Mouse (Mus musculus) kidney, postnatal 4 days (tissue): ENCODE results near the gene Prop1.

Experiments used
- DNase-seq, 2 experiments: peaks; one replicate each; pipeline ENCODE4 v3.0.0; 2021; ENCODE audit warnings: mixed read lengths in 2 of 2

Prop1 gene

DNA sequence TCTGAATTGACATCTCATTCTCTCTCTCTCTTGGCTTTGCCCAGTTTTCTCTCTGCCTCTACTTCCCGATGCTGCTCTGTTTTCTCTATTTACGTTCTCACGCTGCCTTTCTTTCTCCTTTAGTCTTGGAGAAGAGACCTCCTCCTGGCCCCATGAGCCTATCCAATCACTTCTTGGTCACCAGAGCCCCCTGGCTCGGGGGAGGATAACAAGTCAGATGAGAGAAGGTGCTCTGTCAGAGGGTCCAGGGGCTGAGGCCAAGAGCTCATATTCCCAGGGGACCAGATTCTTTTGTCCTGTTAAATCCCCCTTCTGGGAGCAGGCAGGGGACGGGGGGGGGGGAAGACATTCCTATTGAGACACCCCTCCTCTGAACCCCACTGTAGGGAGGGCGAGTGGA lies at the start of gene Prop1:
Gene Prop1 (minus strand): TSS at position 101 of the 400 bp plus-strand sequence.
- DNase-seq, result no peak

DNA sequence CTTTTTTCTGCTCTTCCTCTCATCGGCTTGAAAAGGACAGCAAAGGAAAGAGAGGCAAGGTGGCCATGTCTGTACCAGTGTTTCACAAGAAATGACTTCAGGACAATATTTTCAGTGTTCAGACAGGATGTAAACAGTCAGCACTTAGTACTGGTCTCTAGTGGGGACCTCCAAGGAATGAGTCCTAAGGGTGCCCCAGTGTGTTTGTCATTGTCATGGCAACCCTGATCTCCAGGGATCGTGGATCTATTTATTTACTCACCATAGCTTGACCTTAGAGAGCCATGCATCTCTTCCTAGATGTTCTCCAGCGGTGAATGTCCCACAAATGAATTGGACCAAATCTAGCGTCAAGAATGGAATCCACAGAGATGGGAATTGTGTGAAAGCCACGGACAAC lies 49.7 kb upstream of the Prop1 start, which contains the start of gene Olfr51:
Gene Olfr51 (plus strand): TSS at position 301 of the 400 bp plus-strand sequence.
- no peak for DNase-seq

DNA sequence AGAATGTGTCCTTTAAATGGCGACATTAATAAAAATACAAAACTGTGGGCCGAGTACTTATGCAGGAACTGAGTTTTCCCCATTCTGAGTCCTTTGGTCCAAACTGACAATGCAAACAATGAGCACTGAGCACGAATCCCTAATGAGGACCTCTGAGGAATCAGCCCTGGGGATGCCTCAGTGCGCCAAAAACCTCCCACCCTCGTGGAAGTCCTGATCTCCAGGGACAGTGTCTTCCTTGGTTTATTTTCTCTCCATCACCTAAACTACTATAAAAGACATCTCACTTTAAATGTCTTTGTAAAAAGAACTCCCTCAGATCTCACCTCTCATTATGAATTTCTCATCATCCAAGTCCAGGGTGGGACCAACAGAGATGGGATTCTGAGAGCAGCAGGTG lies 28.1 kb upstream of the Prop1 start, which contains the start of gene Olfr1377:
Gene Olfr1377 (plus strand): TSS at position 301 of the 400 bp plus-strand sequence.
- no peak for DNase-seq

DNA sequence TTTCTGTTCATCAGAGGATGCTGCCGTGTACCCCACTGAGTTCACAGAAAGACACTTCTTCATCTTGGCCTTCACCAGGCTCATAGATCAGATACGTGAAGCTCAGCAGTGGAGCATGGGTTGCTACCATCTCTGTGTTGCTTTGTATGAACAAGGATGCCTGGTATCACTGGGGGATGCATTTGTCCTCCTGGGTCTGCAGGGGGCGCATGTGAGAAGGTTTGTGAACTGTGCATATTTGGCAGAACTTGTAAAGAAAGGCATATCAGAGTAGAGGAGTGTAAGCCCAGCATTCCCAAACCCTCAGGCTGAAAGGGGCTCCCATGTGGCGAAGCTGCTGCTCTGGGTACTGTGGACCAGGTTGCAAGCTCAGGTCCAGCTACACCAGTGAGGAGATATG lies 23.7 kb upstream of the Prop1 start:
- DNase-seq, result peak in 1 of 2 experiments; percentile 5

DNA sequence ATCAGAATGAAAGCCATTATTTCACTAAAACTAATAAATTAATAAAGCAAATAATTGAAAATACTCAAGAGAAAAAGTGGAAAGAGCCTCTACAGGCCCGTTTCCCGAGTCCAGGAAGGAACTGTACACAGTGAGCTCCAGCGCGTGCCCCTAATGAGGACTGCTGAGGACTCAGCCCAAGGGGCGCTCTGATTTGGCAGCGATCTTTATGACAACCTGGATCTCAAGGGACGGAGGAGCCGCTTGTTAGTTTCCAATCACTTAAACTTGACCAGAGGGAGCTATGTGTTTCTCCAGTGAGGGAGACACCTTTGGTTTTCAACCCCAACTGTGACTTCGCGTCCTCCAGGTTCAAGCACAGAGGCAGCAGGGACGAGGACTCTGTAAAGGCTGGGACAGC lies 12.7 kb upstream of the Prop1 start, which contains the start of gene Olfr1378:
Gene Olfr1378 (plus strand): TSS at position 301 of the 400 bp plus-strand sequence.
- DNase-seq, result no peak

DNA sequence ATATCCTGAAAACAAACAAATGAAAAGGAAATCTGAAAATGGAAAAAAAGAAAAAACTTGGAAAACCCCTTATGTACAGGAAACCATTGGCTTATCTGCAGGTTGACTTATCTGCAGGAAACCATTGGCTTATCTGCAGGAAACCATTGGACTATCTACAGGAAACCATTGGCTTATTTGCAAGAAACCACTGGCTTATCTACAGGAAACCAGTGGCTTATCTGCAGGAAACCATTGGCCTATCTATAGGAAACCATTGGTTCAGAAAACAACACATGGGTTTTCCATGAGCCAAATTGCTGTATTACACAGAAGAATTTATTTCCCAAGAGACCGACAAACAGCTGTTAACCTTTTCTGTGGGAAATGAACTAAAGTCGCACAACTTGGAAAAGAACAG lies 11.3 kb upstream of the Prop1 start:
- DNase-seq, result no peak

DNA sequence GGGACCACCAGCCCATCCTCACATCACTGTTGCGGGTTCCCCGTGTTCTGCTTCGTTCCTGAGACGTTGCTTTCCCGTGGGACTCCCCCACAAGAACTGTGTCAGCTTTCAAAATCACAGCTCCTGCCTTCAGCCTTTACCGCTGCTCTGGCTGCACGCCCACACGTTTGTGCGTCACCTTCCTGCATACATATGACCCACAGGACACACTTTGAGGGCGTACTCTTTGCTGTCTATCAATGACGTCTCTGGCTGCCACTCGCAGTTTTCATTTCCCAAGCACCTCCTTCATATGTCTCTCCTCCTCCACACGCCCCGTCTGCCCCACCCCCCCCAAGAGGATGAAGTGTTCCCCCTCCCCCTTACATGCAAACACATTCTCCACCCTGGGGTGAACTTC lies 1.3 kb downstream of the Prop1 start:
- peak; percentile 39 to 60 for DNase-seq

DNA sequence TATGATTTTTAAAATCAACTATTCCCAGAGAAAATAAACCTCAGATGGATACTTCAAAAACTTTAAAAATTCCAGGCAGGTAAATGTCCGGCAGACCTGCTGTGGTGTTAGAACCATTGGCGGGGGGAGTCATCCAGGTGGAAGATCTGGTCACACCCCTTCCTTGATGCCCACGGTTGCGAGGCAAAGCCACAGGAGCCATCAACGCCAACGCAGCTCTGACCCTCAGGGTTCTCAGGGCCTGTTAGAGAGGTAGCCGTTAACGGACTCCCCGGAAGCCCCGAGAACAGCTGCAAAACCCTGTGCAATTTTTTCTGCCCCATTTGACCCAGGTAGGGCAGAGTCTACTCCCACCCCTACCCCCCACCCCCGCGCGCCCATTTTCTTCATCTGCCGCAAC lies 10.1 kb downstream of the Prop1 start, which contains the start of gene 4933414I15Rik:
Gene 4933414I15Rik (minus strand): TSS at position 260 of the 400 bp plus-strand sequence.
- no peak for DNase-seq

DNA sequence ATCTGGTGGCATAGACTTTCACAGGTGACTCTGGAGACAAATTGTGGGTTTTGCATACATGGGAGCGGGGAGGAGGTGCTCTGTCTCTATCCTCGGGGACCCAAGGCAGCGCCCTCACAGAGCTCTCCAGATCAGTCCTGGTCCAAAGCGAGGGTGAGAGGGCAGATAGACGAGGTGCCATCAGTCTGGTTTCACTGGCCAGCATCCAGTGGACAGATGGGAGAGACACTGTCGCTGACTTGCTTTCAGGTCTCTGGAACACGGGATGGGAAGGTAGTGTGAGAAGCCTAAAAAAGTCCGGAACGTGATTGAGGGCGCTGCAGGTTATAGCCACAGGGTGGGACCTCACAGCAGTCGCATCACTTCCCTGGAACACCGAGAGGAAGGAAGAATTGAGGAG lies 11.2 kb downstream of the Prop1 start:
- no peak for DNase-seq

DNA sequence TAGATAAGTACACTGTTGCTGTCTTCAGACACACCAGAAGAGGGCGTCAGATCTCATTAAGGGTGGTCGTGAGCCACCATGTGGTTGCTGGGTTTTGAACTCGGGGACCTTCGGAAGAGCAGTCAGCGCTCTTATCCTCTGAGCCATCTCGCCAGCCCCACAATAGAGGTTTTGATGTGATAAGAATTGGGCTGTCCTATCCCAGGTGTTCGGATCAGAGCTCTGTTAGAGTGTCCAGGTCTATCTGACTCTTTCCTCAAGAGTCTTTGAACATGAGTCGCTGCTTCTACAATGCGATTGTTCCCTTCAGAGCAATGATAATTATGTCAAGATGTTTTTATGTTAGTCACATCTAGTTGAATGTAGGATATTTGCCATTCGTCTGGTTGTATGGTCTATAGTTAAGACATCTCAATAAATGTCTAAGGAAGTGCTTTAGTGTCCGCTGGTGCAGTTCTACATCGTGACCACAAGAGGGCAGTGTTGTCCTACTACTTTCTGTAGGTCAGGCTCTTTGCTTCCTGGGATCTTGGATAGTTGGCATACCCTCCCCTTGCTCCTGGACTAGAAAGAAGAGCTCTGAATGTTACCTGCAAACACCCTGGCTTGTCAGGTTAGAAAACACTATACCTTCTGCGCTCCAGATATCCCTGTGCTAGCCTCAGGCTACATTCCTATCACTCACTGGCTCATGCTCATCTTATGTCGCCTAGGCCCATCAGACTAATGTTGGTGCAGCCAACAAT lies 13.8 kb downstream of the Prop1 start:
- DNase-seq, result peak; percentile 39 to 48

DNA sequence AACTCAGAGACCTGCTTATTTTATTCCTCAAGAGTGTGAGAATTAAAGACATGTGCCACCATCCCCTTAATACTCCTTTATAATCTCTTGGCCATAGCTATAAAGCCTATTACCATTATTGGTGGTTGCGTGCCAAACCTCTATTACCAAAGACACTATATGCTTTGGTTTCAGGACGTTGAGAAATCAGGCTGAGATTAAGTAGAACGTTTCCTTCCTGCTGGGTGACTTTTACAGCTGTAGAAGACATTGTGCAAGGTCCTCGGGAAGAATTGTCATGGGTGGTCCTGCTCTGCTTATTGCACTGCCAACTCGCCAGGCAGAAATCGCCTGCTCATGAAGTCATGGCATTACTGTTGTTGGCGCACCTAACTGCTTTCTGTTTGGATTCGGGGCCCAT lies 15.1 kb downstream of the Prop1 start:
- DNase-seq, result no peak

DNA sequence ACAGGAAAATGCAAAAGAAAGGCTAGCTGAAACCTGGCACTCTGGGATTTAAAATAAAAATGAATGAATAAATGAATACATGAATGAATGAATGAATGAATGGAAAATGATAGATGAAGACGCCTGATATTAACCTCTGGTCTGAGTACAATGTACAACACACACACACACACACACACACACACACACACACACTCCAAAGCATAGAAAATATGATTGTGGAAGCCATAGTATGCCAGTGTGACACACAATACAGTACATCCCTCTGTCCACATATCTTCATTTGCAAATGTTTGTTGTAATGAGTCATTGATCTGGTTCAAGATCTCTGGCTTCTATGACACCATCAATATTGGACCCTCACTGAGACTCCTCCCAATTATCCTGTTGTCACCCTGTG lies 21.5 kb downstream of the Prop1 start:
- no peak for DNase-seq

DNA sequence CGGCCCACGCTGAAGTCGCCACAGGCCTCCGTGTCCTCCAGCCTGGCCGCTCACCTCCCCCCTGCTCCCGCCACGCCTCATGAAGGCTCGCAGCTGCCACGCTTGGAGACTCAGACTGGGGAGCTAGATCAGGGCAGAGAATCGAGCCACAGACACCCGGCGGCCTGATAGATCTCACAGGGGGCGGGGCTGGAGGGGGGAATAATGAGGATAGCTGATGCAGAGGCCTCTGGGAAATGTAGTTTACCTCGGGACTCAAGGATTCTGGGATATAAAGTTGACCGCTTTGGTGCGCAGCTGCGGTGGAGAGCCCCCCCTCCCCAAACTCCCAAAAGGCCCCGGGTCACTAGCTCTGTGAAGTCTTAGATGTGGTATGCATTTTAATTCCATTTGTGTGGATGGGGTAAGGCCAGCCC lies 22.1 kb downstream of the Prop1 start, which contains the start of gene Zfp354b:
Gene Zfp354b (minus strand): TSS at position 183 of the 416 bp plus-strand sequence.
- DNase-seq, result peak; percentile 89 to 92

DNA sequence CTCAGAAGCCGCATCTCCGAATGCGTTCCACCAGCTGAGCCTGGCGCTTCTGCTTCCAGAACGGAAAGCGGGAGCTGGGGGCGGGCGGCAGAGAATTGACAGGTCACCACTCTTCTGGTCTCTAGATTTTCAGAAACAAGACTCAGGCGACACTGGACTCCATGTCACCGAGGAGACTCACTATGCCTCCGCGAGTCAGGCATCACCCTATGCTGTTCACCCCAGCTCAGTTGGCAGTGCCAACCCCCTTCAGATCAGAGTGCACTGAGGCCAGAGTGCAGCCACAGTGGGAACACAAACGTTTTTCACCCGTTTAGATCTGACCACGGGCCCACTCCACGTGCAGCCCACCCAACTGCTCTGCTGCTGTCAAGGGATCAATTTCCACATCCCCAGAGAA lies 22.5 kb downstream of the Prop1 start:
- peak in 1 of 2 experiments; percentile 30 for DNase-seq

DNA sequence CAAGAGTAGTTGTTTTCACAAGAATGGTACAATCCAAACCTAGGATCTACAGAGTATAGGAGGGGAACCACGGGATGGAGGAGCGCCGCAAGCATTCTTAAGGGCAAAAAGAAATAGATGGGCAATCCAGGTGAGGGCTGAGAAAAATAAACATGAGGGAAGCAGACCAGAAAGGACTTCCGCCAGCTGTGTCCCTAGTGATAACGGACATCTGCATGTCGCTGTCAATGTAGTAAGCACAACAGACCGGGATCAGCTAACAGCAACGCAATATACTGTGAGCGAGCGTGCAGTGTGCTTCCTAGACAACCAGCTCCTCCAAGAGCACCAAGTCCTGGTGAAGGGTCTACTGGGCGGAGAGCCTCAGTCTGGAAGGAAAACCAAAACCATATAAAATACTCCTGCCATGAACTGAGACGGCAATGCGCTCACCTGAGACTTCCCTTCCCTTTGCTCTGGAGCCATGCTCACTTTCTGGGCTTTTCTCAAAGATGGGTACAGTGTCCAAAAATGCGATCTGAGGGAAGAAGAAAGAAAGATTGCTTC lies 23.0 kb downstream of the Prop1 start:
- no peak for DNase-seq

DNA sequence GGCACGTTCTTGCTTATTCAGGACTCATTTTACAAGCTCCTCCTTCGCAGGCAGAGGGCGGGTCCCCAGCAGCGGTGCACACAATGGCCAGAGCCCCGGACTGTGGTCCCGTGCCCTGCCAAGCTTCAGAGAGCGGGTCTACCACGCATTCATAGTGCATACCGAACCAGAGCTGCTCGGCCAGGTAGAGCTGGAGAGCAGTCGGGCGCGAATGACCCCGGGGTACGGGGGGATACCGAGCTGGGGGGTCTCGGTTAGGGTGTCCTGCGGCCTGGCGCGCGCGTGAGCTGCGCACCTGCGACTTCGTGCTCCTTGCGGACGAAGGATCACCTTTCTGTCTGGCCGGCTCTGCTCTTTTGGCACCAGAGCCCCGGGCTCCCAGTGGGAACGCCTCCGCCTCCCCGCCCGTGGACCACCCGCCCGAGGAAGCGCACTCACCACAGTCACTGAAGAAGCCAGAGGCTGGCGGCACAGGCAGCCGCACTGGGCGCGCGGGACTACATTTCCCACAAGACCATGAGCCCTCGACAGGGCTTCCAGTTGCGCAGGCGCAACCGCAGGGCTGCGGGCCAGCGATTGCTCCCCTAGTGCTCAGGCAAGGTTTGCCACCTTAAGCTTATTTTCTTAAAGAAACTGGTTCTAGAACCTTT lies 37.8 kb downstream of the Prop1 start, which contains the start of gene Zfp2:
Gene Zfp2 (minus strand): TSS at position 495 of the 650 bp plus-strand sequence.
- peak; percentile 93 to 96 for DNase-seq

DNA sequence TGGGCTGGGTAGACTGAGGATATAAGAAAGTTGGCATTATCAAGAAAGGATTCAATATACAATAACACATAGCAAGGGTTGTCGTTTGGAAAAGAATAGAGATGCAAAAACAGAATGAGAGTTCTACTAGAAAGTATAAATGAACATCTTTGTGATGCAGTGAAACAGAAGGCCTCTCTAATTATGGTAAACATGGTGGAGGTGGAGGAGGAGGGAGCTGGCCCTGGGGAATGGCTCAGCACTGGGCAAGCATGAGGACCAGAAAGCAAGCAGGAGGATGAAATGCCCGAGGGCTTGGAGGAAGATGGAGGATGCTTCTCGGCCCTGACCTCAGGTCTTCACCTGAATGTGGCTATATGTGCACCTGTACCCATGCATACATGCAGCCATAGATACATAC lies 39.1 kb downstream of the Prop1 start:
- no peak for DNase-seq

DNA sequence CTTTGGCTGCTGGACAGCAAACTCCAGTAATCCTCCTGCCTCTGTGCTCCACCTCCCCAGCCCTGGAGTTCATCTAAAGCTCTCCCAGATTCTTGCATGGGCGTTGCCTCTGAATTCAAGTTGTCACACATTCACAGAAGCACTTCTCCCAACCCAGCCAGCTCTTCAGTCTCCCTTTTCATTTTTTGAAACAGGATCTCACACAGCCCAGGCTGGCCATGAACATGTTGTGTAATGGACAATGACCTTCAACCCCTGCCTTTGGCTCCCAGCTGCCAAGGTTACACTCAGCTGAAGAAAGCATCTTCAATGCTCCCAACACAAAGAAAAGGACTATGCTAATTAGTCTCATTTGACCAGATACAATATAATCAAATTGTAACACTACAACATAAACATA lies 40.3 kb downstream of the Prop1 start:
- DNase-seq, result no peak

DNA sequence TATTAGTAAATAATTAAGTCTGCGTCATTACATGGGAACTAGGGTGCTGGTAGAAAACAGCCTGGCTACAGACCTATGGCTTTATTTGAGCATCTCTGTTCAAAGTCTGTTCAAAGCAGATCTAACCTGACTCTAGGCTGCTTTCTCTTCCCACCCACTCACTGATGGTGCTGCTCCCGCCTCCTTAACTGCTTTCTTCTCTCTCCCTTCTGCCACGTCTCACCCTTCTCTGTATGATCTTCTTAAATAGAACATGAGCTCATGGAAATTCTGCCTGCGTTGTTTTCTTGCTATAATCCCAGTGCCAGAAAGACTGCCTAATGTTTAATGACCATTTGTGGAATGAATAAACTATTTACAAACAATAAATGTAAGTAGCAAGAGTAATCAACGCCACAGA lies 45.4 kb downstream of the Prop1 start:
- no peak for DNase-seq
